Mouse (Mus musculus) midbrain, embryonic 15.5 days (tissue): ENCODE measurements at regions not wholly inside any gene's neighbourhood (a gene's known extent, or its start where the extent isn't known, plus 50 kb on each side); places are given as distances from the start of the nearest gene placed in this dataset.

Experiments
- ATAC-seq: fragments of 200-750 bp; cut with Nextera tagmentation; replicated peaks from 2 replicates; pipeline ENCODE4 v1.8.0; 2017; ENCODE audit warnings: moderate TSS enrichment
- H3K27ac ChIP-seq: fragments of 300-500 bp; sonication (generic); 2 replicates; pipeline ENCODE4 v1.5.1; 2015; ENCODE audit warnings: mild to moderate bottlenecking, inconsistent platforms
- H3K27me3 ChIP-seq: fragments of 300-500 bp; sonication (generic); replicated peaks from 2 replicates; pipeline ENCODE4 v1.6.1; 2015; ENCODE audit warnings: inconsistent platforms
- H3K36me3 ChIP-seq: fragments of 300-500 bp; sonication (generic); replicated peaks from 2 replicates; pipeline ENCODE4 v1.6.1; 2015; ENCODE audit warnings: inconsistent platforms
- H3K4me1 ChIP-seq: fragments of 300-500 bp; sonication (generic); 2 replicates; pipeline ENCODE4 v1.6.1; 2015; ENCODE audit warnings: inconsistent platforms
- H3K4me2 ChIP-seq: fragments of 300-500 bp; sonication (generic); 2 replicates; pipeline ENCODE4 v1.6.1; 2015; ENCODE audit warnings: inconsistent platforms, mild to moderate bottlenecking, moderate library complexity
- H3K4me3 ChIP-seq: fragments of 300-500 bp; sonication (generic); 2 replicates; pipeline ENCODE4 v1.5.1; 2015; ENCODE audit warnings: mild to moderate bottlenecking, inconsistent platforms
- H3K9ac ChIP-seq: fragments of 300-500 bp; sonication (generic); 2 replicates; pipeline ENCODE4 v1.6.1; 2015; ENCODE audit warnings: mild to moderate bottlenecking, inconsistent platforms
- H3K9me3 ChIP-seq: fragments of 300-500 bp; sonication (generic); 2 replicates; pipeline ENCODE4 v1.6.1; 2016; ENCODE audit warnings: inconsistent platforms
- WGBS: fragments of 180-500 bp; shearing (Covaris S2); methylation state at CpG from one replicate; pipeline ENCODE4 v1.1.7; 2015; ENCODE audit warnings: mixed read lengths; 5-methylcytosine and 5-hydroxymethylcytosine counted together

DNA sequence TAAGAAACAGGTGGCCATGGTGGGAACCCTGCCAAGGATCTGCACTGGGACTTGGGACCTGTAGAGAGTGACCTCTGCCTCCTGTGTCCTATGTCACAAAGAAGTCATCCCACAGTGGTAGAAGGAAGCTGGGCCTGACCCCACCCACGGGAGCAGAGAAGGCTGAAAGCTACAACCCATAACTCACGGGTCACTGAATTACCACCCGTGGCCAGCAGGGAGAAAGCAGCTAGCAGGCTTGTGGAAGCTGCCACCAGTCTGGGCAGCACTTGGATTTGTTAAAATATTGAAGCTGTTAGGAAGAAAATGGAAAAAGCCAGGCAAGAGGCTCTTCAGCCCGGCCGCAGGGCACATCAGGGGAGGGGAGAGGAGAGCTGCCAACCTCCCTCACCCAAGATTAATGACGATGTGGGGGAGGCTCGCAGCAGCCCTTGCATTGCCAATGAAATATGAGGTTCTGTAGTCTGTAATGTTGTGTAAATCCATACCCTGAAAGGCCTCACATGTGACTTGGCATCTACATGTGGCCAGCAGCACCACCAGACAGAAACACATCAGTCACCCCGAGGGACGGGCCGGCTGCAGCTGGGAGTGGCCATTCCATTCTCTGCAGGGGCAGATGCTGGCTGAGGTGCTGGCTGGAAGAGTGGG is 94.5 kb downstream of the Olfm1 start:
- H3K9ac ChIP-seq: no peak overlapping the region
- H3K4me3 ChIP-seq: no peak overlapping the region
- WGBS: 63% methylated on average over 10 of the region's 10 CpGs
- H3K9me3 ChIP-seq: no peaks in the 10 kb centered on the region
- no peak overlapping the region for H3K4me2 ChIP-seq
- ATAC-seq: no peak
- peaks cover 19% of the 10 kb centered on the region; the same call in 1 of the 2 replicates for H3K4me1 ChIP-seq
- no peaks in the 10 kb centered on the region for H3K36me3 ChIP-seq
- no peak overlapping the region for H3K27ac ChIP-seq
- no peaks in the 10 kb centered on the region for H3K27me3 ChIP-seq

- Histone ChIP-seq H3K4me1 (peaks cover 23% of the 10 kb centered on the region), H3K4me2 (no peak overlapping the region), H3K27ac (no peak overlapping the region), H3K27me3 (no peaks in the 10 kb centered on the region), H3K36me3 (no peaks in the 10 kb centered on the region), H3K4me3 (no peak overlapping the region), H3K9me3 (no peaks in the 10 kb centered on the region), H3K9ac (no peak overlapping the region)
- WGBS: 86% methylated on average over 6 of the region's 6 CpGs
- ATAC-seq: no peak
Measured at GRCm38 (mm10) chr2:28289339-28289738, 96.5 kb downstream of the Olfm1 start.

GRCm38 (mm10) chr2:28289860-28290471 is 97.2 kb downstream of the Olfm1 start:
- no peak overlapping the region for H3K4me2 ChIP-seq
- no peaks in the 10 kb centered on the region for H3K27me3 ChIP-seq
- H3K9me3 ChIP-seq: no peaks in the 10 kb centered on the region
- H3K4me3 ChIP-seq: no peak overlapping the region
- H3K4me1 ChIP-seq: peaks cover 27% of the 10 kb centered on the region
- ATAC-seq: no peak
- no peaks in the 10 kb centered on the region for H3K36me3 ChIP-seq
- no peak overlapping the region for H3K27ac ChIP-seq
- 70% methylated on average over 11 of the region's 11 CpGs for WGBS
- no peak overlapping the region for H3K9ac ChIP-seq

- WGBS: 33% methylated on average over 7 of the region's 7 CpGs
- H3K36me3 ChIP-seq: no peaks in the 10 kb centered on the region
- no peak for ATAC-seq
- H3K9me3 ChIP-seq: no peaks in the 10 kb centered on the region
- peaks cover 42% of the 10 kb centered on the region for H3K4me1 ChIP-seq
- no peaks in the 10 kb centered on the region for H3K27me3 ChIP-seq
- H3K4me3 ChIP-seq: no peak overlapping the region
- no peak overlapping the region for H3K4me2 ChIP-seq
- 0 out of 2 replicates have a peak overlapping the region, but pooled peaks have one; percentile 21 for H3K27ac ChIP-seq
- no peak overlapping the region for H3K9ac ChIP-seq
Measured at GRCm38 (mm10) chr2:28294509-28294908, 101.7 kb downstream of the Olfm1 start.

DNA sequence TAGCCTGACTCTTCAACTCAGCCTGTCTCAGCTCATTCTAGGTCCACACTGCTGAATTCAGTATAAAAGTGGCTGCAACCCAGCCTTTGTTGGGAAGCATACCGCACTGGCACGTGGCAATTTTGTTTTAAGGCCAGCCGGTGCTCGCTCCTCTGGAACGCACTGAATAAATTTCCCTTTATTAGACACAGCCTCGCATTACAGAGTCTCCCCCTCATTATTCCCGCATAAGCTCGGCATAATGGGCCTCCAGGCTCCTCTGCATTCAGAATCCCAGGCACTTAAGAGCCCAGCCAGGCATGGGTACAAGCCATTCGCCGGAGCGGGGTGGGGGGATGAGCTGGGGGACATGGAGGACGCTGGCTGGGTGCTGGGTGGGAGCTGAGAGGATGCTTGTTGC is 103.4 kb downstream of the Olfm1 start:
- peaks cover 33% of the 10 kb centered on the region for H3K4me1 ChIP-seq
- H3K9ac ChIP-seq: no peak overlapping the region
- no peak overlapping the region for H3K4me2 ChIP-seq
- H3K4me3 ChIP-seq: no peak overlapping the region
- H3K27me3 ChIP-seq: no peaks in the 10 kb centered on the region
- H3K9me3 ChIP-seq: no peaks in the 10 kb centered on the region
- 5% methylated on average over 12 of the region's 12 CpGs for WGBS
- peak; percentile 79 for ATAC-seq
- H3K27ac ChIP-seq: peak overlapping the region; percentile 77
- no peaks in the 10 kb centered on the region for H3K36me3 ChIP-seq

DNA sequence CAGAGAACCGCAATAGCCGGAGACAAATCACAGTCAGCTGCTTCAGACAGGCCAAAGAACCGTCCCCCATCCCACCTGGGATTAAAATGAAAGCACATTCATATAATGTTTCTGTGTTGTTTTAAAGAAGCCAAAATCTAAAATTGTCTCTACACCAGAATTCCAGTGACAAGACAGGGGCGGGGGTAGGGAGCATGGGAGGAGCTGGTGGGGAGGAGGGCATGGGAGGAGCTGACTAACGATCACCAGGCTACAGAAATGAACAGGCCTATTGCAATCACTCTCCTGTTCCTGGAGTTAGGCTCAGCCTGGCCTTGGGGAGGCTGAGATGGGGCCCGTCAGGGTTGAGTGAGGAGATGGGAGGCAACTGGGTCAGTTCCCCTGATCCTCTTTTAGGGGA is 105.9 kb downstream of the Olfm1 start:
- Histone ChIP-seq H3K4me1 (peaks cover 23% of the 10 kb centered on the region), H3K9ac (no peak overlapping the region), H3K4me2 (no peak overlapping the region), H3K9me3 (no peaks in the 10 kb centered on the region), H3K27ac (no peak overlapping the region), H3K4me3 (no peak overlapping the region), H3K27me3 (no peaks in the 10 kb centered on the region), H3K36me3 (no peaks in the 10 kb centered on the region)
- ATAC-seq: no peak
- 61% methylated on average over 6 of the region's 6 CpGs for WGBS

DNA sequence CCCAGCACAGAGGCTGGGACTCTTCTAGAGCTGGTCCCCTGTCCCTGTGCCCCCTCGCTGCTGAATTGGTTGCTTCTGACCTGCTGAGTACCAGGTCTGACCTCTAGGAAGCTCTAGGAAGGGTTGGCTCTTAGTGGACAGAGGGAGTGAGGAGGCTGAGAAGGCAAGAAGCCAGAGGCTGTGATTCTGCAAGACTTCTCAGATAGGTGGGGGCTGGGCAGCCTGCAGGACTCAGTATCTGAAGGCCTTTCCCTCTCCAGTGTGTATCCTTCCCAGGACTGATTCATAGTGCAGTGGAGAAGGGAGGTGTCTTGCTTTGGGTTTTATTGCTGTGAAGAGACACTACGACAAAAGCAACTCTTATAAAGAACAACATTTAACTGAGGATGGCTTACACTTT is 106.6 kb downstream of the Olfm1 start:
- Histone ChIP-seq H3K4me1 (peaks cover 19% of the 10 kb centered on the region), H3K27ac (no peak overlapping the region), H3K27me3 (no peaks in the 10 kb centered on the region), H3K9me3 (no peaks in the 10 kb centered on the region), H3K4me3 (no peak overlapping the region), H3K9ac (no peak overlapping the region), H3K36me3 (no peaks in the 10 kb centered on the region), H3K4me2 (no peak overlapping the region)
- WGBS: 89% methylated on average over 2 of the region's 2 CpGs
- ATAC-seq: no peak

- no peak for ATAC-seq
Measured at GRCm38 (mm10) chr2:28301313-28301712, 108.5 kb downstream of the Olfm1 start.

DNA sequence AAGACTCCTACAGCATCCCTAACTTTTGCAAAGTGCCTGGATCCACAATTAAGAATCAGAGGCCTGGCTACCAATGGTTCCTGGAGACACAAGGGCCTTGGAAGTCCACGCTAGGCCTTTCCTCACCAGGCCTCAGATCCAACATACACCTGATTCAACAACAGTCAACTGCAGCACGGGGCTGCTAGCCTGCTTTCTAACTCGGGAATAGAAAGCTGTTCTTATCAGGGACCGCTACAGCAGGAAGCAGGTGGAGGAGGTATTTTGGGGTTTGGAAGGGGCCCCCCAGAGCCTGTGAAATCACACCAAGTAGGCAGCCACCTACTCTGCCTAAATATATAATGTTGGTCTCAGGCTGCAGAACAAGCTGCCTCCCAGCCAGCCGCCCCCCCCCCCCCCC is 111.1 kb downstream of the Olfm1 start:
- Histone ChIP-seq H3K27ac (no peak overlapping the region), H3K4me1 (no peaks in the 10 kb centered on the region), H3K9ac (no peak overlapping the region), H3K4me2 (no peak overlapping the region), H3K27me3 (no peaks in the 10 kb centered on the region), H3K4me3 (no peak overlapping the region), H3K36me3 (no peaks in the 10 kb centered on the region), H3K9me3 (no peaks in the 10 kb centered on the region)
- ATAC-seq: no peak
- WGBS: 86% methylated on average over 5 of the region's 5 CpGs

More at GRCm38 (mm10) chr2:28301313-28301712, 108.5 kb downstream of the Olfm1 start:
- peaks cover 2% of the 10 kb centered on the region for H3K4me1 ChIP-seq
- H3K4me2 ChIP-seq: no peak overlapping the region
- H3K27me3 ChIP-seq: no peaks in the 10 kb centered on the region
- no peaks in the 10 kb centered on the region for H3K9me3 ChIP-seq
- H3K4me3 ChIP-seq: no peak overlapping the region
- WGBS: 79% methylated on average over 4 of the region's 4 CpGs
- no peaks in the 10 kb centered on the region for H3K36me3 ChIP-seq
- H3K9ac ChIP-seq: no peak overlapping the region
- no peak overlapping the region for H3K27ac ChIP-seq

DNA sequence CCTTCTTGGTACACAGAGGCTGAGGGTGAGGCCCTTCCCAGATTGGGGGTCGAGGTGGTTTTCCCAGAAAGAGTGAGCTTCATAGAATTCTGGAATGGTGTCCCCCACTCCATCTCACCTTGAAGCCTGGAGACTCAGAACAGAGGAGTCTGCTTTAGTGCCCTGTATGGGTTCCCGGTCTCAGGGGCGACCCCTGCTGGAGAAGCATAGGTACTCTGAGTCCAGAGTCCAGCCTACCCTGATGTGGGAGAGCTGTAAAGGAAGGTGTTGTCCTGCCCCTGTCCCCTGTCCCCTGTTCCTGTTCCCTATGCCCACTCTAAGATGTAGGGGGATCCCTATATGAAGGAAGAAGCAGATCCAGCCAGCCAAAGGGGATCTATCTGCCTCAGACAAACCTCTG is 111.9 kb downstream of the Olfm1 start:
- Histone ChIP-seq H3K4me2 (no peak overlapping the region), H3K4me1 (no peaks in the 10 kb centered on the region), H3K9ac (no peak overlapping the region), H3K27ac (no peak overlapping the region), H3K36me3 (no peaks in the 10 kb centered on the region), H3K27me3 (no peaks in the 10 kb centered on the region), H3K4me3 (no peak overlapping the region), H3K9me3 (no peaks in the 10 kb centered on the region)
- ATAC-seq: no peak
- WGBS: 6% methylated on average over 3 of the region's 3 CpGs

DNA sequence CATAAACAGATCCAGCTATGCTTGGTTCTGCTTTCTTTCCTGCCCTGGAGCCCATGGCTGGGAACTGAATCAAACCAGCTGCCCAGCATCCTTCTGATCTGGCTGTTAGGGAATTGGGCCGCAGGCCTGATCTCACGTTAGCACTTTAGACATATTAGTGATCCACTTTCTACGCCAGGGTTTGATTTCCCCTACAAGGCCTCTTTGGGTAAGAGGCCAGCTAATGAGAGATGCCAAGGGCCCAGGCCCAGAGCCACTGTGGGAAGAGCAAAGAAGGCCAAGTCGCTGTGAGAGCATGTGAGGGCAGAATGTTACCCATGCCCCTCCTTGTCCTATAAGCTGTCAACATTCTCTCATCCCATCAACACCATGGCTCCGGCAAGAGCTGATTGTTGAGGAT is 116.3 kb downstream of the Olfm1 start:
- no peaks in the 10 kb centered on the region for H3K9me3 ChIP-seq
- H3K4me3 ChIP-seq: no peak overlapping the region
- H3K4me1 ChIP-seq: no peaks in the 10 kb centered on the region
- no peaks in the 10 kb centered on the region for H3K27me3 ChIP-seq
- no peak overlapping the region for H3K27ac ChIP-seq
- 90% methylated on average over 5 of the region's 5 CpGs for WGBS
- H3K9ac ChIP-seq: no peak overlapping the region
- no peak for ATAC-seq
- H3K36me3 ChIP-seq: no peaks in the 10 kb centered on the region
- H3K4me2 ChIP-seq: no peak overlapping the region

DNA sequence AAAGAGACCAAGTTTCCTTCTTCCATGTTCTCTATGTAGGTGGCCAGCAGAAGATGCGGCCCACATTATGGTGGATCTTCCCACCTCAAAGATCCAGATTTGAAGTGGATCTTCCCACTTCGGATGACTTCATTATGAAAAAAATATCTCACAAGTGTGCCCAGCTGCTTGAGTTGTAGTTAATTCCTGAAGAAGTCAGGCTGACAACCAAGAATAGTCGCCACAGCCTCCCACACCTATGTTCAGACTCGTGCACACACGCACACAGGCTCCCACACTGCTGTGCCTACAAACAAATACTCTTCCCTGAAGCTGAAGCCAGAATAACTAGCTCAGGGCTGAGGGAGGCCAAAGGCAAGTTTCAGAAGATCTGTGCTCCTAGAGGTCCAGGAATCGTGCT is 119.4 kb downstream of the Olfm1 start:
- no peak for ATAC-seq
- no peaks in the 10 kb centered on the region for H3K9me3 ChIP-seq
- 88% methylated on average over 6 of the region's 6 CpGs for WGBS

GRCm38 (mm10) chr2:28325502-28325901 is 121.1 kb upstream of the Ppp1r26 start:
- no peaks in the 10 kb centered on the region for H3K27me3 ChIP-seq
- 49% methylated on average over 11 of the region's 11 CpGs for whole genome bisulfite sequencing

More for the DNA sequence above, 119.4 kb downstream of the Olfm1 start:
- H3K4me3 ChIP-seq: no peak overlapping the region
- no peak overlapping the region for H3K9ac ChIP-seq
- H3K36me3 ChIP-seq: no peaks in the 10 kb centered on the region
- H3K27ac ChIP-seq: no peak overlapping the region
- H3K27me3 ChIP-seq: no peaks in the 10 kb centered on the region
- H3K4me1 ChIP-seq: no peaks in the 10 kb centered on the region
- no peak overlapping the region for H3K4me2 ChIP-seq

More at GRCm38 (mm10) chr2:28325502-28325901, 121.1 kb upstream of the Ppp1r26 start:
- no peak overlapping the region for H3K4me3 ChIP-seq
- H3K9me3 ChIP-seq: no peaks in the 10 kb centered on the region
- H3K9ac ChIP-seq: no peak overlapping the region
- H3K27ac ChIP-seq: no peak overlapping the region
- peaks cover 16% of the 10 kb centered on the region for H3K4me1 ChIP-seq
- no peak for ATAC-seq
- no peaks in the 10 kb centered on the region for H3K36me3 ChIP-seq
- no peak overlapping the region for H3K4me2 ChIP-seq
